Mouse (Mus musculus): ENCODE results near the gene Adam30.
"Not testable (repeated sequence)": the region's sequence is repeated elsewhere in the genome, so short reads cannot be mapped to it uniquely, and the experiment has no call there.

Gene Adam30

GRCm38 (mm10) chr3:98160330-98160729, at the start of gene Adam30:
Gene Adam30 (plus strand): TSS chr3:98160630.
- DNase-seq, result peak in 1 of 2 experiments; percentile 2

GRCm38 (mm10) chr3:98118252-98118651, 42.2 kb upstream of the Adam30 start:
- DNase-seq, result no peak

- DNase-seq, result no peak
Measured at GRCm38 (mm10) chr3:98119338-98119737, 41.1 kb upstream of the Adam30 start.

GRCm38 (mm10) chr3:98120884-98121283, 39.5 kb upstream of the Adam30 start:
- no peak for DNase-seq

- no peak for DNase-seq
Measured at GRCm38 (mm10) chr3:98127775-98128174, 32.7 kb upstream of the Adam30 start.

- no peak for DNase-seq
Measured at GRCm38 (mm10) chr3:98128716-98129115, 31.7 kb upstream of the Adam30 start.

GRCm38 (mm10) chr3:98132140-98132539, 28.3 kb upstream of the Adam30 start:
- DNase-seq, result not testable (repeated sequence)

GRCm38 (mm10) chr3:98132636-98133035, 27.8 kb upstream of the Adam30 start:
- DNase-seq, result no peak

- DNase-seq, result no peak
Measured at GRCm38 (mm10) chr3:98141456-98141855, 19.0 kb upstream of the Adam30 start.

- no peak for DNase-seq
Measured at GRCm38 (mm10) chr3:98142862-98143261, 17.6 kb upstream of the Adam30 start.

GRCm38 (mm10) chr3:98145204-98145603, 15.2 kb upstream of the Adam30 start:
- DNase-seq, result no peak

- DNase-seq, result no peak
Measured at GRCm38 (mm10) chr3:98146471-98147410, 13.7 kb upstream of the Adam30 start.

- no peak for DNase-seq
Measured at GRCm38 (mm10) chr3:98147706-98148105, 12.7 kb upstream of the Adam30 start.

GRCm38 (mm10) chr3:98149881-98150280, 10.5 kb upstream of the Adam30 start:
- DNase-seq, result no peak

- DNase-seq, result no peak
Measured at GRCm38 (mm10) chr3:98151016-98151415, 9.4 kb upstream of the Adam30 start.

GRCm38 (mm10) chr3:98153460-98153859, 7.0 kb upstream of the Adam30 start:
- no peak for DNase-seq

- DNase-seq, result peak in 1 of 2 experiments; percentile 3
Measured at GRCm38 (mm10) chr3:98156158-98156557, 4.3 kb upstream of the Adam30 start.

GRCm38 (mm10) chr3:98157073-98157472, 3.4 kb upstream of the Adam30 start:
- peak in 1 of 2 experiments; percentile 3 for DNase-seq

- peak in 1 of 2 experiments; percentile 3 for DNase-seq
Measured at GRCm38 (mm10) chr3:98157585-98157984, 2.8 kb upstream of the Adam30 start.

GRCm38 (mm10) chr3:98158646-98159045, 1.8 kb upstream of the Adam30 start:
- peak in 1 of 2 experiments; percentile 3 for DNase-seq

- peak in 1 of 2 experiments; percentile 3 for DNase-seq
Measured at GRCm38 (mm10) chr3:98159289-98159688, 1.1 kb upstream of the Adam30 start.

- no peak for DNase-seq
Measured at GRCm38 (mm10) chr3:98178340-98178739, 17.9 kb downstream of the Adam30 start.

- peak; percentile 30 to 63 for DNase-seq
Measured at GRCm38 (mm10) chr3:98180805-98181204, 20.4 kb downstream of the Adam30 start.

- no peak for DNase-seq
Measured at GRCm38 (mm10) chr3:98185163-98185714, 24.8 kb downstream of the Adam30 start.

Data from lung, postnatal 4 days (tissue).